Mouse (Mus musculus) kidney, postnatal 4 days (tissue): ENCODE results near the gene Jkamp.
"Not testable (repeated sequence)": the region's sequence is repeated elsewhere in the genome, so short reads cannot be mapped to it uniquely, and the experiment has no call there.

Experiments used
- DNase-seq, 2 experiments: peaks; one replicate each; pipeline ENCODE4 v3.0.0; 2021; ENCODE audit warnings: mixed read lengths in 2 of 2

Jkamp gene

GRCm38 (mm10) chr12:72085329-72086165 lies at the start of gene Jkamp, which contains the start of gene L3hypdh:
Gene Jkamp, plus strand, starts transcription at chr12:72085589.
Gene L3hypdh, minus strand, starts transcription at chr12:72085439.
- DNase-seq, result peak; percentile 100

GRCm38 (mm10) chr12:72036097-72036661 lies 49.2 kb upstream of the Jkamp start:
- no peak for DNase-seq

- no peak for DNase-seq
Measured at GRCm38 (mm10) chr12:72037049-72037448, 48.3 kb upstream of the Jkamp start.

GRCm38 (mm10) chr12:72038866-72039265 lies 46.5 kb upstream of the Jkamp start:
- no peak for DNase-seq

GRCm38 (mm10) chr12:72039501-72039900 lies 45.9 kb upstream of the Jkamp start:
- no peak for DNase-seq

GRCm38 (mm10) chr12:72041238-72041637 lies 44.2 kb upstream of the Jkamp start:
- DNase-seq, result no peak

GRCm38 (mm10) chr12:72047513-72047912 lies 37.9 kb upstream of the Jkamp start:
- no peak for DNase-seq

- DNase-seq, result not testable (repeated sequence)
Measured at GRCm38 (mm10) chr12:72050156-72050555, 35.2 kb upstream of the Jkamp start.

- no peak for DNase-seq
Measured at GRCm38 (mm10) chr12:72050821-72051220, 34.6 kb upstream of the Jkamp start.

- no peak for DNase-seq
Measured at GRCm38 (mm10) chr12:72052571-72052970, 32.8 kb upstream of the Jkamp start.

GRCm38 (mm10) chr12:72053303-72053702 lies 32.1 kb upstream of the Jkamp start:
- no peak for DNase-seq

- DNase-seq, result no peak
Measured at GRCm38 (mm10) chr12:72053851-72054250, 31.5 kb upstream of the Jkamp start.

GRCm38 (mm10) chr12:72057780-72058179 lies 27.6 kb upstream of the Jkamp start:
- no peak for DNase-seq

GRCm38 (mm10) chr12:72069626-72070326 lies 15.6 kb upstream of the Jkamp start:
- DNase-seq, result no peak

GRCm38 (mm10) chr12:72070327-72071269 lies 14.8 kb upstream of the Jkamp start, which contains the start of gene Gpr135:
Gene Gpr135, minus strand, starts transcription at chr12:72071125.
- DNase-seq, result peak; percentile 87 to 91

GRCm38 (mm10) chr12:72078248-72078647 lies 7.1 kb upstream of the Jkamp start:
- no peak for DNase-seq

GRCm38 (mm10) chr12:72081961-72082360 lies 3.4 kb upstream of the Jkamp start:
- DNase-seq, result no peak

- peak; percentile 50 to 62 for DNase-seq
Measured at GRCm38 (mm10) chr12:72082370-72082769, 3.0 kb upstream of the Jkamp start.

GRCm38 (mm10) chr12:72083265-72083664 lies 2.1 kb upstream of the Jkamp start:
- no peak for DNase-seq

- DNase-seq, result peak; percentile 77 to 88
Measured at GRCm38 (mm10) chr12:72084261-72085023, 947 bp upstream of the Jkamp start.

GRCm38 (mm10) chr12:72085024-72085328 lies 413 bp upstream of the Jkamp start:
- DNase-seq, result no peak
